ENCODE assay signal across 15 mouse cellular contexts in the genomic region with DNA sequence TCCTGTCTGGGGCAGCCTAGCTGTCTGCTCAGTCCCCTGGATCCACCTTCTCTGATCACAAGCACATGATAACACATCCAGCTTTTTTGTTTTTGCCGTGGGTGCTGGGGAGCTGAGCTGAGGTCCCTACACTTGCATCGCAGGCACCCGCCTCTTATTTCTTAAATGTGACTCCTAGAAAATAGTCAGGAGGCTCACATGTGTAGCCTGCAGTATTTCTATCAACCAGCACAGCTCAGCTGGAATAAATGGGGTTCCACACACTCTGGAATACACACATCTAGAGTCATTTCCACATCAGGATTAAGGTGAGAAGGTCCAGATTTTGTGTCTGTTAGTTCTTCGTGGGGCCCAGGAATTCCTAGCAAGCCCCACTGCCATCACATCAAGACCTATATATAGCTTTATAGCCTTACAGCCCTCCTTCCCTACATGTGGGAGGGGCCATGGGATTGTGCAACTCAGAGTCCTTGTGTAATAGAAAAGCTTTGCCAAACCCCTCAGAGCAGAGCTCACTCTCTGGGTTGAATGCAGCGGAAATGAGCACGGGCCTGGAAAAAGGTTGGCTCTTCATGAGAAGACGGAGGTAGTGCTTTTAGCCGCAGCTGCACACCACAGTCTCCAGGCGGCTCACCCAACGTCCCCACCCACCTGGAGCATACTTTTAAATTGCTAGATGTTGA. TPM values are rescaled to one million over a fixed set of nuclear protein-coding genes. Genes with fewer than 3 reads are reported as not detected.
DNase-seq lines count a peak whose midpoint lies in the region; ATAC-seq lines count a peak whose summit lies in the region.
"Had no signal": no experiment of that assay in that cellular context is flagged by ENCODE, and none has a peak within 500 bp of the region (broad histone marks: within the 10 kb centered on the region; RNA-seq: fewer than 3 reads in every experiment).

No protein-coding gene starts in this region.

- H3K36me3 ChIP-seq in embryonic facial prominence, embryonic 14.5 days (ENCODE audit: control insufficient read depth, insufficient read depth, low read length), result no peaks in the 10 kb centered on the region
- H3K36me3 ChIP-seq in embryonic facial prominence, embryonic 10.5 days (replicated peaks), result no peaks in the 10 kb centered on the region
- no peaks in the 10 kb centered on the region for H3K36me3 ChIP-seq in lung, embryonic 15.5 days
- no peaks in the 10 kb centered on the region for H3K36me3 ChIP-seq in liver, embryonic 13.5 days
- no peaks in the 10 kb centered on the region for H3K36me3 ChIP-seq in stomach, embryonic 16.5 days (ENCODE audit: control insufficient read depth, insufficient read depth, low read length)
- H3K36me3 ChIP-seq in kidney, embryonic 16.5 days (ENCODE audit: insufficient read depth, low read length), result no peaks in the 10 kb centered on the region

- no peaks in the 10 kb centered on the region for H3K9me3 ChIP-seq in embryonic facial prominence, embryonic 14.5 days (ENCODE audit: control insufficient read depth, low read length)
- H3K9me3 ChIP-seq in embryonic facial prominence, embryonic 10.5 days, result no peaks in the 10 kb centered on the region
- H3K9me3 ChIP-seq in lung, embryonic 15.5 days, result no peaks in the 10 kb centered on the region
- no peaks in the 10 kb centered on the region for H3K9me3 ChIP-seq in liver, embryonic 13.5 days (replicated peaks)
- H3K9me3 ChIP-seq in stomach, embryonic 16.5 days (replicated peaks; ENCODE audit: control insufficient read depth, low read length), result no peaks in the 10 kb centered on the region
- H3K9me3 ChIP-seq in kidney, embryonic 16.5 days (ENCODE audit: low read length), result no peaks in the 10 kb centered on the region

- no peak overlapping the region for H3K9ac ChIP-seq in embryonic facial prominence, embryonic 14.5 days (ENCODE audit: low read depth, low read length)
- H3K9ac ChIP-seq in lung, embryonic 15.5 days, result no peak overlapping the region
- H3K9ac ChIP-seq in liver, embryonic 13.5 days, result no peak overlapping the region
- H3K9ac ChIP-seq in stomach, embryonic 16.5 days (ENCODE audit: low read length), result no peak overlapping the region
- no peak overlapping the region for H3K9ac ChIP-seq in kidney, embryonic 16.5 days (replicated peaks; ENCODE audit: low read length)
- H3K9ac ChIP-seq: hindbrain, embryonic 14.5 days had no signal

- DNase-seq in embryonic facial prominence, embryonic 14.5 days (ENCODE audit: low spot score), result peak; percentile 37
- no peak for DNase-seq in embryonic facial prominence, embryonic 10.5 days (ENCODE audit: low spot score)
- DNase-seq in lung, postnatal 25 days (ENCODE audit: low spot score), result no peak
- DNase-seq in liver, embryonic 13.5 days, result no peak
- no peak for DNase-seq in spleen, adult 18-20 months
- DNase-seq: adrenal gland, postnatal 14 days; cerebellum, adult 9-11 months; gastrocnemius, postnatal 10 days; kidney, postnatal 36 days had no signal

- H3K4me3 ChIP-seq in embryonic facial prominence, embryonic 14.5 days (ENCODE audit: low read depth, low read length), result no peak overlapping the region
- H3K4me3 ChIP-seq in embryonic facial prominence, embryonic 10.5 days, result no peak overlapping the region
- no peak overlapping the region for H3K4me3 ChIP-seq in lung, embryonic 15.5 days
- H3K4me3 ChIP-seq in liver, embryonic 13.5 days (replicated peaks), result no peak overlapping the region
- H3K4me3 ChIP-seq in stomach, embryonic 16.5 days (replicated peaks; ENCODE audit: low read length), result no peak overlapping the region
- H3K4me3 ChIP-seq in kidney, embryonic 16.5 days (ENCODE audit: low read length), result no peak overlapping the region

- no peak overlapping the region for H3K27ac ChIP-seq in embryonic facial prominence, embryonic 14.5 days (replicated peaks; ENCODE audit: low read depth, low read length)
- no peak overlapping the region for H3K27ac ChIP-seq in embryonic facial prominence, embryonic 10.5 days (replicated peaks)
- H3K27ac ChIP-seq in lung, embryonic 15.5 days, result no peak overlapping the region
- no peak overlapping the region for H3K27ac ChIP-seq in liver, embryonic 13.5 days
- no peak overlapping the region for H3K27ac ChIP-seq in stomach, embryonic 16.5 days (ENCODE audit: low read length)
- no peak overlapping the region for H3K27ac ChIP-seq in kidney, embryonic 16.5 days (ENCODE audit: low read length)
- H3K27ac ChIP-seq: hindbrain, embryonic 14.5 days had no signal

- ATAC-seq in embryonic facial prominence, embryonic 14.5 days (ENCODE audit: low read depth), result peak; percentile 44; the same call in 1 of the 2 replicates
- peak; percentile 86; the same call in 1 of the 2 replicates for ATAC-seq in lung, embryonic 15.5 days (ENCODE audit: borderline replicate concordance, extremely low read depth, low FRiP score, low TSS enrichment)
- ATAC-seq in liver, embryonic 13.5 days (ENCODE audit: low read depth), result peak; percentile 41; the same call in 1 of the 2 replicates
- ATAC-seq in stomach, embryonic 16.5 days (ENCODE audit: insufficient read depth, low FRiP score), result peak; percentile 82
- ATAC-seq in kidney, embryonic 16.5 days (ENCODE audit: low FRiP score, low TSS enrichment), result no peak
- ATAC-seq: Patski had no signal

- no peaks in the 10 kb centered on the region for H3K4me1 ChIP-seq in embryonic facial prominence, embryonic 14.5 days (ENCODE audit: control insufficient read depth, insufficient read depth, low read length)
- 0 out of 2 replicates have a peak, but pooled peaks cover 3% of the 10 kb centered on the region for H3K4me1 ChIP-seq in embryonic facial prominence, embryonic 10.5 days
- 0 out of 2 replicates have a peak, but pooled peaks cover 3% of the 10 kb centered on the region for H3K4me1 ChIP-seq in lung, embryonic 15.5 days
- H3K4me1 ChIP-seq in liver, embryonic 13.5 days (replicated peaks), result no peaks in the 10 kb centered on the region
- H3K4me1 ChIP-seq in stomach, embryonic 16.5 days (ENCODE audit: control insufficient read depth, insufficient read depth, low read length), result no peaks in the 10 kb centered on the region
- H3K4me1 ChIP-seq in kidney, embryonic 16.5 days (ENCODE audit: insufficient read depth, low read length), result peaks cover 7% of the 10 kb centered on the region; the same call in 1 of the 2 replicates

- WGBS in embryonic facial prominence, embryonic 14.5 days, result 76% methylated on average over 10 of the region's 10 CpGs
- 85% methylated on average over 10 of the region's 10 CpGs for WGBS in embryonic facial prominence, embryonic 10.5 days
- WGBS in lung, embryonic 15.5 days, result 59% methylated on average over 10 of the region's 10 CpGs
- 48% methylated on average over 10 of the region's 10 CpGs for WGBS in liver, embryonic 13.5 days (ENCODE audit: insufficient replicate concordance)
- 61% methylated on average over 10 of the region's 10 CpGs for WGBS in stomach, embryonic 16.5 days
- WGBS in kidney, embryonic 16.5 days, result 69% methylated on average over 10 of the region's 10 CpGs

- no peaks in the 10 kb centered on the region for H3K27me3 ChIP-seq in embryonic facial prominence, embryonic 14.5 days (replicated peaks; ENCODE audit: control insufficient read depth, insufficient read depth, low read length)
- H3K27me3 ChIP-seq in embryonic facial prominence, embryonic 10.5 days (replicated peaks; ENCODE audit: low read depth, poor library complexity, severe bottlenecking), result no peaks in the 10 kb centered on the region
- H3K27me3 ChIP-seq in lung, embryonic 15.5 days, result no peaks in the 10 kb centered on the region
- no peaks in the 10 kb centered on the region for H3K27me3 ChIP-seq in liver, embryonic 13.5 days
- no peaks in the 10 kb centered on the region for H3K27me3 ChIP-seq in stomach, embryonic 16.5 days (ENCODE audit: control insufficient read depth, insufficient read depth, low read length)
- H3K27me3 ChIP-seq in kidney, embryonic 16.5 days (ENCODE audit: insufficient read depth, low read length), result no peaks in the 10 kb centered on the region
- H3K27me3 ChIP-seq: Patski had no signal

- H3K4me2 ChIP-seq in embryonic facial prominence, embryonic 14.5 days (ENCODE audit: low read depth, low read length), result no peak overlapping the region
- no peak overlapping the region for H3K4me2 ChIP-seq in lung, embryonic 15.5 days
- H3K4me2 ChIP-seq in liver, embryonic 13.5 days, result no peak overlapping the region
- H3K4me2 ChIP-seq in stomach, embryonic 16.5 days (ENCODE audit: low read depth, low read length), result no peak overlapping the region
- H3K4me2 ChIP-seq in kidney, embryonic 16.5 days (replicated peaks; ENCODE audit: low read depth, low read length), result no peak overlapping the region
- H3K4me2 ChIP-seq: hindbrain, embryonic 14.5 days; midbrain, embryonic 11.5 days had no signal

RNA-seq across cellular contexts. Expression of a gene that starts 2.9 kb away (rescaled TPM):
- 17.3 and 18.0 TPM in 2 replicates for polyA plus RNA-seq in embryonic facial prominence, embryonic 14.5 days (2014; fragmentation: Nextera tagmentation; extraction: Ambion mirVana)
- 10.2 and 10.7 TPM in 2 replicates for polyA plus RNA-seq in embryonic facial prominence, embryonic 10.5 days (2016; fragmentation: Nextera tagmentation; extraction: Ambion mirVana)
- polyA plus RNA-seq in lung, embryonic 15.5 days (2015; fragmentation: Nextera tagmentation; extraction: Ambion mirVana), result 18.1 and 22.4 TPM in 2 replicates
- polyA plus RNA-seq in liver, embryonic 13.5 days (2015; fragmentation: Nextera tagmentation; extraction: Ambion mirVana), result 5.6 and 6.7 TPM in 2 replicates
- 28.0 and 28.3 TPM in 2 replicates for polyA plus RNA-seq in stomach, embryonic 16.5 days (2015; fragmentation: Nextera tagmentation; extraction: Ambion mirVana)
- 30.7 and 31.9 TPM in 2 replicates for polyA plus RNA-seq in kidney, embryonic 16.5 days (2015; fragmentation: Nextera tagmentation; extraction: Ambion mirVana)

RNA-seq across cellular contexts. Expression of a gene that starts 34.4 kb away (rescaled TPM):
- 8.0 and 9.5 TPM in 2 replicates for polyA plus RNA-seq in embryonic facial prominence, embryonic 14.5 days (2014; fragmentation: Nextera tagmentation; extraction: Ambion mirVana)
- 18.7 and 19.8 TPM in 2 replicates for polyA plus RNA-seq in embryonic facial prominence, embryonic 10.5 days (2016; fragmentation: Nextera tagmentation; extraction: Ambion mirVana)
- polyA plus RNA-seq in lung, embryonic 15.5 days (2015; fragmentation: Nextera tagmentation; extraction: Ambion mirVana), result 8.7 and 9.3 TPM in 2 replicates
- polyA plus RNA-seq in liver, embryonic 13.5 days (2015; fragmentation: Nextera tagmentation; extraction: Ambion mirVana), result 0.47 and 0.78 TPM in 2 replicates
- polyA plus RNA-seq in stomach, embryonic 16.5 days (2015; fragmentation: Nextera tagmentation; extraction: Ambion mirVana), result 6.6 and 7.7 TPM in 2 replicates
- polyA plus RNA-seq in kidney, embryonic 16.5 days (2015; fragmentation: Nextera tagmentation; extraction: Ambion mirVana), result 10.8 and 12.0 TPM in 2 replicates
